Mouse (Mus musculus): ENCODE measurements around the gene Cacna1c.

- TF ChIP-seq CTCF (IDR thresholded peaks at IDR 0.05; ENCODE audit: low read depth) (no peak), EP300 (IDR thresholded peaks at IDR 0.05; ENCODE audit: low read depth) (no peak)
These were observed 237.7 kb downstream of the Cacna1c start for GRCm38 (mm10) chr6:118958529-118958928.

Data from liver, postnatal 0 days (tissue).